Mouse (Mus musculus): Measurements from ENCODE around the gene Tmem199. TPM values are rescaled to one million over a fixed set of nuclear protein-coding genes. Genes with fewer than 3 reads are reported as not detected.

Gene Tmem199
- polyA plus RNA-seq, 1 experiment, result 12.5 TPM

GRCm38 (mm10) chr11:78467515-78467914 lies 44.5 kb downstream of the Tmem199 start:
- TF ChIP-seq POLR2A (IDR thresholded peaks at IDR 0.05; ENCODE audit: borderline replicate concordance, extremely low read depth, low read depth, low read length) (no peak), CTCF (IDR thresholded peaks at IDR 0.05; ENCODE audit: insufficient read depth, low read length) (no peak)
- 78% methylated on average over 7 of the region's 7 CpGs for WGBS
- Histone ChIP-seq H3K4me1 (ENCODE audit: control insufficient read depth, insufficient read depth, low read length) (no peaks in the 10 kb centered on the region; the same call in 1 of the 2 replicates), H3K4me3 (replicated peaks; ENCODE audit: extremely low read depth, low read depth, low read length) (no peak overlapping the region)
- no peak for DNase-seq

GRCm38 (mm10) chr11:78466242-78466912 lies 45.6 kb downstream of the Tmem199 start:
- H3K4me3 ChIP-seq (replicated peaks; ENCODE audit: extremely low read depth, low read depth, low read length), result no peak overlapping the region
- H3K4me1 ChIP-seq (ENCODE audit: control insufficient read depth, insufficient read depth, low read length), result no peaks in the 10 kb centered on the region; the same call in 1 of the 2 replicates
- TF ChIP-seq POLR2A (IDR thresholded peaks at IDR 0.05; ENCODE audit: borderline replicate concordance, extremely low read depth, low read depth, low read length) (no peak), CTCF (IDR thresholded peaks at IDR 0.05; ENCODE audit: insufficient read depth, low read length) (no peak)
- DNase-seq, result no peak
- 71% methylated on average over 23 of the region's 23 CpGs for WGBS

- TF ChIP-seq CTCF (IDR thresholded peaks at IDR 0.05; ENCODE audit: insufficient read depth, low read length) (no peak), POLR2A (IDR thresholded peaks at IDR 0.05; ENCODE audit: borderline replicate concordance, extremely low read depth, low read depth, low read length) (no peak)
- DNase-seq, result peak; percentile 67
- H3K4me1 ChIP-seq (ENCODE audit: control insufficient read depth, insufficient read depth, low read length), result no peaks in the 10 kb centered on the region; the same call in 1 of the 2 replicates
- under 1% methylated on average over 41 of the region's 41 CpGs for WGBS
- peak within 1 kb of the TSS; percentile 84 for H3K4me3 ChIP-seq (replicated peaks; ENCODE audit: extremely low read depth, low read depth, low read length)
Observed at GRCm38 (mm10) chr11:78465568-78466180, 46.3 kb downstream of the Tmem199 start, which contains the start of gene Slc46a1. Gene Slc46a1 (plus strand): TSS chr11:78465697.

- DNase-seq, result no peak
- TF ChIP-seq POLR2A (IDR thresholded peaks at IDR 0.05; ENCODE audit: borderline replicate concordance, extremely low read depth, low read depth, low read length), result no peak
- no peak for TF ChIP-seq CTCF (IDR thresholded peaks at IDR 0.05; ENCODE audit: insufficient read depth, low read length)
- no peaks in the 10 kb centered on the region; the same call in 1 of the 2 replicates for H3K4me1 ChIP-seq (ENCODE audit: control insufficient read depth, insufficient read depth, low read length)
- 30% methylated on average over 9 of the region's 9 CpGs for WGBS
- H3K4me3 ChIP-seq (replicated peaks; ENCODE audit: extremely low read depth, low read depth, low read length), result peak overlapping the region; percentile 84
Observed at GRCm38 (mm10) chr11:78465116-78465515, 46.9 kb downstream of the Tmem199 start.

GRCm38 (mm10) chr11:78463286-78464036 lies 48.5 kb downstream of the Tmem199 start:
- no peak for DNase-seq
- TF ChIP-seq CTCF (IDR thresholded peaks at IDR 0.05; ENCODE audit: insufficient read depth, low read length) (no peak), POLR2A (IDR thresholded peaks at IDR 0.05; ENCODE audit: borderline replicate concordance, extremely low read depth, low read depth, low read length) (no peak)
- Histone ChIP-seq H3K4me3 (replicated peaks; ENCODE audit: extremely low read depth, low read depth, low read length) (no peak overlapping the region), H3K4me1 (ENCODE audit: control insufficient read depth, insufficient read depth, low read length) (no peaks in the 10 kb centered on the region; the same call in 1 of the 2 replicates)
- WGBS, result 52% methylated on average over 13 of the region's 13 CpGs

GRCm38 (mm10) chr11:78462669-78463068 lies 49.3 kb downstream of the Tmem199 start:
- no peak overlapping the region for H3K4me3 ChIP-seq (replicated peaks; ENCODE audit: extremely low read depth, low read depth, low read length)
- no peaks in the 10 kb centered on the region; the same call in 1 of the 2 replicates for H3K4me1 ChIP-seq (ENCODE audit: control insufficient read depth, insufficient read depth, low read length)
- DNase-seq, result no peak
- TF ChIP-seq CTCF (IDR thresholded peaks at IDR 0.05; ENCODE audit: insufficient read depth, low read length), result no peak
- 87% methylated on average over 5 of the region's 5 CpGs for WGBS

- H3K4me1 ChIP-seq (ENCODE audit: control insufficient read depth, insufficient read depth, low read length), result no peaks in the 10 kb centered on the region; the same call in 1 of the 2 replicates
- WGBS, result 76% methylated on average over 1 of the region's 1 CpGs
- TF ChIP-seq CTCF (IDR thresholded peaks at IDR 0.05; ENCODE audit: insufficient read depth, low read length), result no peak
- no peak for TF ChIP-seq POLR2A (IDR thresholded peaks at IDR 0.05; ENCODE audit: borderline replicate concordance, extremely low read depth, low read depth, low read length)
- no peak for DNase-seq
- H3K4me3 ChIP-seq (replicated peaks; ENCODE audit: extremely low read depth, low read depth, low read length), result no peak overlapping the region
Observed at GRCm38 (mm10) chr11:78461894-78462293, 50.1 kb downstream of the Tmem199 start.

- 71% methylated on average over 17 of the region's 17 CpGs for WGBS
- TF ChIP-seq POLR2A (IDR thresholded peaks at IDR 0.05; ENCODE audit: borderline replicate concordance, extremely low read depth, low read depth, low read length), result no peak
- no peak for TF ChIP-seq CTCF (IDR thresholded peaks at IDR 0.05; ENCODE audit: insufficient read depth, low read length)
Observed at GRCm38 (mm10) chr11:78458740-78459139, 53.2 kb downstream of the Tmem199 start.

More at GRCm38 (mm10) chr11:78458740-78459139, 53.2 kb downstream of the Tmem199 start:
- DNase-seq, result no peak
- Histone ChIP-seq H3K4me1 (ENCODE audit: control insufficient read depth, insufficient read depth, low read length) (no peaks in the 10 kb centered on the region), H3K4me3 (replicated peaks; ENCODE audit: extremely low read depth, low read depth, low read length) (no peak overlapping the region)

Other genes starting within 250 kb of the Tmem199 start
- gene BC030499, start 221.3 kb downstream of the Tmem199 start, polyA plus RNA-seq (2012; rRNA removed), result 0.22 and 0.27 TPM in 2 replicates
- gene Spag5, start 210.6 kb downstream of the Tmem199 start, polyA plus RNA-seq (2012; rRNA removed), result 1.4 and 1.6 TPM in 2 replicates
- gene Aldoc, start 189.2 kb downstream of the Tmem199 start, polyA plus RNA-seq (2012; rRNA removed), result 8.4 and 10.4 TPM in 2 replicates
- 68.4 and 69.0 TPM in 2 replicates for gene Pigs, start 183.8 kb downstream of the Tmem199 start, polyA plus RNA-seq (2012; rRNA removed)
- 55.4 and 64.1 TPM in 2 replicates for gene Unc119, start 168.7 kb downstream of the Tmem199 start, polyA plus RNA-seq (2012; rRNA removed)
- gene Foxn1, start 125.6 kb downstream of the Tmem199 start, polyA plus RNA-seq (2012; rRNA removed), result 0.62 TPM in 1 of 2 replicates, not detected in the other
- gene Slc13a2, start 90.0 kb downstream of the Tmem199 start, polyA plus RNA-seq (2012; rRNA removed), result 1.5 and 1.9 TPM in 2 replicates
- gene Slc46a1, start 46.5 kb downstream of the Tmem199 start, polyA plus RNA-seq (2012; rRNA removed), result 14.0 and 19.4 TPM in 2 replicates
- gene Sarm1, start 14.4 kb downstream of the Tmem199 start, polyA plus RNA-seq (2012; rRNA removed), result 0.52 and 0.65 TPM in 2 replicates
- gene Vtn, start 13.1 kb downstream of the Tmem199 start, polyA plus RNA-seq (2012; rRNA removed), result 25.0 and 30.8 TPM in 2 replicates
- 0.11 TPM in 1 of 2 replicates, not detected in the other for gene Sebox, start 8.7 kb downstream of the Tmem199 start, polyA plus RNA-seq (2012; rRNA removed)
- gene Poldip2, start within 50 bp of the Tmem199 start, polyA plus RNA-seq (2012; rRNA removed), result 39.6 and 50.4 TPM in 2 replicates
- 71.3 and 81.7 TPM in 2 replicates for gene Tnfaip1, start 24.2 kb upstream of the Tmem199 start, polyA plus RNA-seq (2012; rRNA removed)
- 75.1 and 76.0 TPM in 2 replicates for gene Ift20, start 24.2 kb upstream of the Tmem199 start, polyA plus RNA-seq (2012; rRNA removed)
- 23.5 and 27.6 TPM in 2 replicates for gene Tmem97, start 38.6 kb upstream of the Tmem199 start, polyA plus RNA-seq (2012; rRNA removed)
- gene Nlk, start 185.2 kb upstream of the Tmem199 start, polyA plus RNA-seq (2012; rRNA removed), result 24.3 and 26.4 TPM in 2 replicates
- 36.7 and 48.2 TPM in 2 replicates for gene Ccnq, start 239.6 kb upstream of the Tmem199 start, polyA plus RNA-seq (2012; rRNA removed)

All from lung, adult 2 months (tissue).